Mouse (Mus musculus) fat pad, adult 2 months (tissue): ENCODE results near the gene Wnt5a.
A peak's percentile ranks its signal among the peaks of the same experiment; 100 is the strongest.

Source experiments
- DNase-seq: peaks from one replicate; pipeline ENCODE4 v3.0.0-alpha.2; 2011; ENCODE audit warnings: low read depth, low spot score; ENCODE audit errors: extremely low read depth

Wnt5a gene

GRCm38 (mm10) chr14:28508288-28509258 lies 4.0 kb downstream of the Wnt5a start:
- DNase-seq: no peak

DNA sequence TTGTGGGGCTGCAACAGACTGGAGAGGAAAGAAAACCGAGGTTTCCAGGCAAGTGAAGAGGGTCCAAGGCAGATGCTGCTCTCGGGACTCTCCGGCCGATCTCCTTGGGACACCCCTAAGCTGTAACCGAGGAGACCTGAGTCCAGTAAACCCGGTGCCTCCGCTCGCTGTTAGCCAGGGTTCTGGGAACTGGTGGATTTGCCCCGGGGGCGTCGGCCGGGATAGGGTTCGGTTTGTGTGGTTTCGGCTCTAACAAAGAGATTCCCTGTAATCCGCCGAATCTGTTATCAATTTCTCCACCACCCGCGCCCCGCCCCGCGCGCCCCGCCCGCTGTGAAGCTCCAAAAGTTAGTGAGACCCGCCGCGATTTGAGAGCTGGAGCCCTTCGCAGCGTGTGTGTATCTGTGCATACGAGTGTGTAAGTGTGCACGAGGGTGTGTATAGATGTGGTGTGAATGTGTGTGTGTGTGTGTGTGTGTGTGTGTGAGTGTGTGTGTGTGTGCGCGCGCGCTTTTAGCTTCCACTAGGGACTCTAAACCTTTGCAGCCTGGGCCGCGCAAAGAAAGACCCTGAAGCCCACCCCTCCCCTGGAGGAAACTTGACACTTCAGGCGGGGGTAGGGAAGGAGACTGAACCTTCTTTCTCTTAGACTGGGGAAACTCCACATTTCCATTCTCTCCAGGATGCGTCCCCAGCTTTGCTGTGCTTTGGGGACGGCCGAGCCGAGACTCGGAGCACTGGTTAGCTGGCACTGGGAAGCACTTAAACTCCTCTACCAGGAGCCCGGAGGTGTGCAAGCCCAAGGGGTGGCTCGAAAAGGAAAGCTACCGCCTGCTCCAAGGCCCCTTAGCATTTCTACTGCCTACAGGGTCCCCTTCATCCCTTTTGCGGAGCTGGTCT lies 5.1 kb downstream of the Wnt5a start:
- no peak for DNase-seq

DNA sequence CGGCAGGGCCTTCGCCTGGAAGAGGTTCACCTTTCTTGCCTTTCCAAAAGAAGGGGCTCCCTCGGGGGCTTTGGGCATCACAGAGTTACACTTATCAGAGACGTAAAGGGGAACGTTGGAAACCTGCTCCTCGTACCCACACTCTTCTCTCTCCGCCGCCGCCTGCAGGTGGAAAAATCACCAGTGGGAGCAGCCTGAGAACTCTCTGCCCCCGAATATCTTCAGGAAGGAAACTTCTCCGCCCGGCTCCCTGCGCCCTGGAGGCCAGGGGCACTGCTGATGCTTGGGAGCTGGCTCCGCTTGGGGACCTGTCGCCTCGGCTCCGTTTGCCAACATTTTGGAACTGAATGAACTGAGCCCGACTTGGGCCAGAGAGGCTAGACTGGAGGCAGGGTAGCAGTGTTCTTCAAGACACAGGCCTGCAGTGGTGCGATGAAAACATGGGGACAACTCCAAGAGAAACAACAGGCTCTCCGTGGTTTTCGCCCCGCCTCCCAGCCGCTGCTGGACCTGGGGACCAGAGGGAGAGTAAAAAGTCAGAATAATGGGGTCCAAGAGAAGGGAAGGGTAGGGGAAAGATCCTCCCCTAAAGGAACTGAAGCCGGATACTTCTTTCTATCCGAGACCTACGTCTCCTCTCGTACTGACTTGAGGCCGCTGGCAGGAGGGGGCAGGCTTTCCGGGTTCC lies 5.9 kb downstream of the Wnt5a start:
- DNase-seq: no peak

- DNase-seq: peak; percentile 7
These were observed 6.6 kb downstream of the Wnt5a start for GRCm38 (mm10) chr14:28511029-28511651.

DNA sequence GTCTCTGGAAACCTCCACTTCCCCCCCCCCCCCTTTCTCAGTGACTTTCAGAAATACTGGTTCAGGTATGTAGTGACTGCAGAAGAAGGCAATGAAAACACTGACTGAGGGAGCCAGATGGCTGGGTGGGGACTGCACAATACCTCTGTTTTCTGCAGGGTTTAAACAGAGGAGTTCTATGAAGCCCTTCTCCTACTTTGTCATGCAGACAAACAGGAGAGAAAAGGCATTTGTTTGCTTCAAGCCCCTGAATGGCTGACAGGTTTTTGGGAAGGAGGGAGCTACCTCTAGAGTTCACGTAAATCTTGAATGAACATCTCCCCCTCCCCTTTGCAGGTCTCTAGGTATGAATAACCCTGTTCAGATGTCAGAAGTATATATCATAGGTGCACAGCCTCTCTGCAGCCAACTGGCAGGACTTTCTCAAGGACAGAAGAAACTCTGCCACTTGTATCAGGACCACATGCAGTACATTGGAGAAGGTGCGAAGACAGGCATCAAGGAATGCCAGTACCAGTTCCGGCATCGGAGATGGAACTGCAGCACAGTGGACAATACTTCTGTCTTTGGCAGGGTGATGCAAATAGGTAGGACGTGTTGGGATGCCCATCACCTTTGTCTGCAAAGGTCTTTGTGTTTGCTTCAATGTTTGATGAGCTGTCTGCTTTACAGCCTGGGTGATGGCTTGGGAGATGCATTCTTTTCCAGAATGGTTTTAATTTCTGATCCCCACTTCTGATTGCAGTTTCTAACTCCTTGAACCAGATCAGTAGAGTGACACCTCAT lies 8.4 kb downstream of the Wnt5a start:
- no peak for DNase-seq

- DNase-seq: no peak
These were observed 9.6 kb downstream of the Wnt5a start for GRCm38 (mm10) chr14:28514171-28514570.

DNA sequence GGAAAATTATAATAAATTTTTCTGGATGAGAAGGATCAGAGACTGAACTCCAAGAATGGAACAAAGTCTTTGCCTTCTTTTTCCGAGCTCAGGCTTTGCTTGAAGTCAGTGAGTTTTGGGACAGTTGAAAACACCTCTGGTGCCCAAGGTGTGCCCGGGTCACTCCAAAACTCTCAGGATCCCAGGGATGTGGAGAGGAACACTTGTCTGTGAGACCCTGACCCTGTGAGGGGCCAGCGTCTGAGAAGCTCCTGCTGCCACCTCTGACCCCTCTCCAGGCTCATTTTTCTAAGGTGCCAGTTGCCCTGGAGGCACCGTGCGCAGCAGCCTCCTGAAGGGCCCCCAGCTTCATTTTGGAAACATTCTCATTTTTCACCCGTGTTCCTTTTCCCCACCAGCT lies 10.8 kb downstream of the Wnt5a start:
- DNase-seq: no peak

DNA sequence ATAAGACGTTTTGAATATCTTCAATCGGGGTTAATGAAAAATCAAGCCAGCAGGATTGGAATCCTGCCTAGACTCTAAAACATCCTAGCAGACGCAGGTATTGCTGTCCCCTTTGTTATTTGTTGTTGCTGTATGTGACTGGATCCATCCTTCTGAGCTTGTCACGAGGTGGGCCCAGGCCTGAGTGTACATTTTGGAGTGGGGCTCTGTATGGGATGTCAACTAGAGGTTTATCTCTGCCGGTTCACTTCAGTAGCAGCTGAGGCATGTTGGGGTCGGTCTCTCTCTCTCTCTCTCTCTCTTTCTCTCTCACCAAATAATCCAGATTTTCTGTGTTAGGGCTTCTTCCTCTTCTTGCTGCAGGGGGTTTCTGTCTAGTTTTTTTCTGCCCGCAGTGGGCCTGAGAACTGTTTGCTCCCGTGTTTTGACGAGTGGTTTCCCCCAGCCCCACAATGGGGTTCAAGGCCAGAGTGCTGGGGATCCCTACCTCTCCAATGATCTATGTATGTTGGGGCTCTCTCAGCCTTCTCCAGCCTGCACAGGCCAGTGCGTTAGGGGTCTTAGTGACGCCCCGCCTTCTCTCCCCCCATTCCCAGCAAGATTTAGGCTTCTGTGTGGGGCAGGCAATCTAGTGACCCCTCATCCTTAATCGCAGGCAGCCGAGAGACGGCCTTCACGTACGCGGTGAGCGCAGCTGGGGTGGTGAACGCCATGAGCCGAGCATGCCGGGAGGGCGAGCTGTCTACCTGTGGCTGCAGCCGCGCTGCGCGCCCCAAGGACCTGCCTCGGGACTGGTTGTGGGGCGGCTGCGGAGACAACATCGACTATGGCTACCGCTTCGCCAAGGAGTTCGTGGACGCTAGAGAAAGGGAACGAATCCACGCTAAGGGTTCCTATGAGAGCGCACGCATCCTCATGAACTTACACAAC lies 13.3 kb downstream of the Wnt5a start:
- DNase-seq: no peak

- DNase-seq: no peak
These were observed 16.6 kb downstream of the Wnt5a start for GRCm38 (mm10) chr14:28521106-28521505.

DNA sequence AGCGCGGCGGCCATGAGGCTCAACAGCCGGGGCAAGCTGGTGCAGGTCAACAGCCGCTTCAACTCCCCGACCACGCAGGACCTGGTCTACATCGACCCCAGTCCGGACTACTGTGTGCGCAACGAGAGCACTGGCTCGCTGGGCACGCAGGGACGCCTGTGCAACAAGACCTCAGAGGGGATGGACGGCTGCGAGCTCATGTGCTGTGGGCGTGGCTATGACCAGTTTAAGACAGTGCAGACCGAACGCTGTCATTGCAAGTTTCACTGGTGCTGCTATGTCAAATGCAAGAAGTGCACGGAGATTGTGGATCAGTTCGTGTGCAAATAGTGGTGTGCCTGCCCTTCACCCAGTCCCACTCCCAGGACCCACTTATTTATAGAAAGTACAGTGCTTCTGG lies 18.1 kb downstream of the Wnt5a start:
- DNase-seq: no peak

- DNase-seq: no peak
These were observed 21.0 kb downstream of the Wnt5a start for GRCm38 (mm10) chr14:28525566-28525965.

DNA sequence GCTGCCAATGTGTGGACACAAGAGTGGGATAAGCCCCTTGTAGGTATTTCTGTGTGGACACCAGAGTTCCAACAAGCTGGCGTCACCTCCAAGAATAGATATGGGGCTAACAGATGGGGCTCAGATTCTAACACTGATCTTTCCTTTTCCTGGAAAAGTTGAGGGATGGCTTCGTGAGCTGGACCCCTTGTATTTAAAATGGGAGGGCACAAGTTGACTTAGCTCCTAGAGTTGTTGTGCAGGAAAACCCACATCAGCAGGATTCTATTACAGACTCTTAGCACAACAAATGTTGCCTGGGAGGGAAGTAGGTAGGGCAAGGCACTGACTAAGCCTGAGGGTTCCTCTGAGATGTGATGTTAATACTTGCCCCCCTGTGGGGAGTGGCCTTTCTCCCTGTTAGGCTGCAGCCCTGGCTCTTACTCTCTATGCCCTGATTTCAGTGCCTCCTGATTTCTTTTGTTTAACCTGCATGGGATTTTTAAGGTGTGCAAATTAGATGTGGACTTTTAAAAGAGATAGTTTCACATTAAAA lies 23.7 kb downstream of the Wnt5a start:
- no peak for DNase-seq

DNA sequence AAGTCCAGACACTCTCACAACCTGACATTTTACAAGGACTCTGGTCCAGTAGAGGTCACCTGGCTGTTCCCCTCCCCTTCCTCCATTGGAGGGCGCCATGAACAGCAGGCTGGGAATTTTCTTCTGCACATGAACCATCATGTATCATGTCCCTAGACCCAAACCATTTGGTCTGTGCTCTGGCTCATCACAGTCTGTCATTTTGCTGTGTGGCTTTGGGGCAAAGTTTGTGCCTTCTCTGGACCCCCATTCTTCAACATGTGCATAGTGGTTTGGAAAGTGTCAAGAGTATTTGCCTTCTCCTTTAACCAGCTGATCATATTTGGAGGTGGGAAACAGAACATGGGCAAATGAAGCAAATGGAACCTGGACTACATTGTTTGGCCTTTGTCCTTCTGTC lies 27.0 kb downstream of the Wnt5a start:
- no peak for DNase-seq

DNA sequence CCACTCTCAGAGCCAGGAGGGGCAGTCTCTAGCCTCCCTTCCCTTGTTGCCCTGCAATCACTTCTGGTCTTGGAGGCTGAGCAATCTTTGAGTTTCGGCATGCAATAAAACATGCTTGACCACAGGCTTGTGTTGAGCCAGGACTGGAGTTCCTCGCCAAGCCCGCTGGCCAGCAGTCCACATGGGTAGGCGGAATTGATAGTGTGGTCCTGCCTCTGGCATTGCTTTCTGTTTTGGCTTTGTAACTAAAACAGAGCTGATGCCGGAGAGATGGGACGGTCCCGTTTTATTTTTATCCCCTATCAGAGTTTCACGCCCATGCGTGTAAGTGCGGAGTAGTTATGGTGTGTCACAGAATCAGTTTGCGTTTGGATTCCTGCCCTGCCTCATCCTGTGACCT lies 28.4 kb downstream of the Wnt5a start:
- DNase-seq: no peak

GRCm38 (mm10) chr14:28533876-28534275 lies 29.3 kb downstream of the Wnt5a start:
- no peak for DNase-seq

DNA sequence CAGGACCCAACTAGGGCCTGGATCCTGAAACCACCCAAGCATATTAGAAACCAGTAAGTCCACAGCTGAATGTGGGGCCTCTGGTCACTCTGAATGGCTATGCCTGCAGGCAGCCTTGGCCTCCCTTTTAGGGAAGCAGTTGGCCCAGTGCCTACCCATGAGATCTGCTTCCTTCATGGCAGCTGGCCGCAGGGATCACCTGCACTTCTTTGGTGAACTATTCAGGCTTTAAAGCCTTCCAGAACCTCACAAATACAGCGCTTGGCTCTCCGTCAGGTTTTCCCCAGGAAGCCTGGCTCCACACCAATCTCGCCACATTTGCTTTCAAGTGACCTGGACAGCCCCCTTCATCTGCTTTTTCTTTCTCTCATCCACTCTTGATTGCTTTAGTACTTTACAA lies 31.3 kb downstream of the Wnt5a start:
- no peak for DNase-seq

- no peak for DNase-seq
These were observed 35.0 kb downstream of the Wnt5a start for GRCm38 (mm10) chr14:28539577-28539976.

DNA sequence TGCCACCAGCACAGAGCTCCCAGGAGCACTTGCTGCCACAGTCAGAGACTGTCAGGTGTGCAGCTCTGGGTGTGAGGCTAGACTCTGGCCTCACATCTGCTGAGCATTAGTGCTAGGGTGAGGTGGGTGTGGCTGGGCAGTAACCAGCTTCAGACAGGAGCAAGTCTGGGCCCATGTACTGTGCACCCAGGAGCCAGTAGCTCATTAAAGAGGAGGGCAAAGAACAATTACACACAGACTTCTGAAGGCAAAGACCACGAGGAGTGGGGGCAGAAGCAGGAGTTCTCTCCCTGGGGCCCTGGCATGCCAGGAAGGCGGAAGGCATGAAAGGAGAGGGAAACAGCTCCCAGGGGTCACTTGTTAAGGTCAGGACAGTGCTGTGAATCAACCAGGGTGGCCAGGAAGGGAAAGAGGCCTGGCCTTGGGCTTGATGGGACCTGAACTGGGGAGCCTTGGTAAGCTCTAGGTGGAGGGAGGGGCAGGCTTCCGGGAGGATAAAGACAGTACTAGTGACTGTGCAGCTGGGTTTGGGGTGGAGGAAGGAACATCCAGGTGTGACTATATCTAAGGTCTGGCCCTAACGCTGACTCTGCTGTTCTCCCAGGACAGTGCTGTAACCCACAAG lies 37.7 kb downstream of the Wnt5a start:
- DNase-seq: no peak
